Mouse (Mus musculus): ENCODE results near the gene Ackr4.

DNA sequence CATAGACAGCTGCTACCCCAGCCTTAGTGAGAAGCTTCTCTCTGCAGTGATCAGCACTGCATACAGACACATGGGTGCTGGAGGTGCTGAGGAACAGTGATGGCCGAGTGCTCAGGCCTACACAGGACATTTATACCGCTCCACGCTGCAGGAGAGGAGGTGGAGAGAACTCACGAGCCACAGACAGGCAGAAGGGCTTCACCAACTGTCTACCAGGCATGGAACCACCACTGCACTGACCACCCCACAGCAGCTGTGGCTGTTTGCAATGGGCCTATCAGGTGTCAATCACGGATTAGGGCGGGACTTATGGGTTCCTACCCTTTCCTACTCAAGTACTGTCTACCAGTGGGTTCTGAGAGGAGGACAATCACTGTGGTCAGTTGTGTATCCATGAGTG, 75.7 kb downstream of the Ackr4 start:
- TF ChIP-seq CTCF (IDR thresholded peaks at IDR 0.05; ENCODE audit: control insufficient read depth, insufficient read depth, insufficient read length): no peak
- no peak for TF ChIP-seq CEBPB (IDR thresholded peaks at IDR 0.05; ENCODE audit: low read depth)
- TF ChIP-seq MYOG (IDR thresholded peaks at IDR 0.05; ENCODE audit: control insufficient read depth, extremely low read depth, insufficient read length): no peak
- TF ChIP-seq USF1 (IDR thresholded peaks at IDR 0.05; ENCODE audit: low read depth): no peak
- TF ChIP-seq MYOD1 (IDR thresholded peaks at IDR 0.05; ENCODE audit: control insufficient read depth, insufficient read length, low read depth): no peak
- TF ChIP-seq FOSL1 (IDR thresholded peaks at IDR 0.05; ENCODE audit: insufficient read depth, low read length, poor library complexity, severe bottlenecking): no peak
